Mouse (Mus musculus) gastrocnemius, adult 2 months (tissue): ENCODE data around the gene Pom121l2. TPM values are rescaled to one million over a fixed set of nuclear protein-coding genes. Genes with fewer than 3 reads are reported as not detected.

Experiments used
- DNase-seq: peaks from one replicate; pipeline ENCODE4 v3.0.0; 2022
- H3K27ac ChIP-seq: fragments of 200-600 bp; 2 replicates; pipeline ENCODE4 v1.8.1; 2022; ENCODE audit warnings: mild to moderate bottlenecking
- H3K4me3 ChIP-seq: fragments of 200-600 bp; 2 replicates; pipeline ENCODE4 v1.8.1; 2022; ENCODE audit warnings: mild to moderate bottlenecking, moderate library complexity
- CTCF ChIP-seq: fragments of 200-600 bp; IDR thresholded peaks from 2 replicates; pipeline ENCODE4 v1.8.1; 2022; ENCODE audit warnings: antibody characterized with exemption, mild to moderate bottlenecking, moderate library complexity
- intact Hi-C: fragments of 180-260 bp; cut with DNase I; formaldehyde crosslinking; loops from one replicate; pipeline ENCODE4 v1.15.1; 2025
- total RNA-seq, 2 experiments: library from RNA; stranded (reverse); gene quantifications; 2 replicates each; pipeline ENCODE4 v1.2.3; 2021

The Pom121l2 gene
- total RNA-seq, 2 experiments from 2014 or later: not detected

DNA sequence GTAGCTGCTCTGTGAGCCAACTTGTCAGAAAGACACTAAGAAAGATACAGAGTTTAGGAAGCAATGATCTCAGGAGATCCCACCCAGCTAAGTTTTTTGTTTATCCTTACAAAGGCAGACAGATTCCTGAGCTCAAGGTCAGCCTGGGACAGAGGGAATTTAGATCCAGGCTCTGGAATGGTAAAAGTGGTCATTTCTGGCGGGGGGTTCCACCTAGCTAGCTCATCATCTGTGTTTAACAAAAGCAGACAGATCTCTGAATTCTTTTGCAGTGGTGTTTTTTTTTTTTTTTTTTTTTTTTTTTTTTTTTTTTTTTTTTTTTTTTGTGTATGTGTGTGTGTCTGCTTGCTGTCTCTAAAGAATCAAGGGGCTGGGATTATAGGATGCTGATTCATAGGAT is 11.7 kb upstream of the Pom121l2 start:
- H3K4me3 ChIP-seq: no peak overlapping the region
- H3K27ac ChIP-seq: no peak overlapping the region
- no peak for TF ChIP-seq CTCF
- DNase-seq: no peak
- intact Hi-C loops: no loop called here

DNA sequence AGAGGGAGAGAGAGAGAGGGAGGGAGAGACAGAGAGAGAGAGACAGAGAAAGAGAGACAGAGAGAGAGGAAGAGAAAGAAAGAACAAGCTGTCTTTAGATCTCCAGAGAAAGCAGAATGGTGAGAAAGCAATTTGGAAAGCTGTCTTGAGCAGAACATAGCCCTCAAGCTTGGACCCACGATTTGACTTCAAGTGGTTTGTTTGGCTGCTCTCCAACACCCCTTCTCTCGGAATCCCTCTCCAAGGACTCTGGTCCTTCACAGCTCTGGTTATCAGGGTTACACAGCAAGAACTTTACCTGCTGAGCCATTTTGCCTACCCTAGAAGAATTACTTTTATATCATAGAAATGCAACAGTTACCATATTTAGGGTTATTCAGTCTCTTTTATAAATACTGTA is 11.2 kb upstream of the Pom121l2 start:
- H3K27ac ChIP-seq: no peak overlapping the region
- intact Hi-C loops: no loop called here
- no peak overlapping the region for H3K4me3 ChIP-seq
- no peak for TF ChIP-seq CTCF
- no peak for DNase-seq

DNA sequence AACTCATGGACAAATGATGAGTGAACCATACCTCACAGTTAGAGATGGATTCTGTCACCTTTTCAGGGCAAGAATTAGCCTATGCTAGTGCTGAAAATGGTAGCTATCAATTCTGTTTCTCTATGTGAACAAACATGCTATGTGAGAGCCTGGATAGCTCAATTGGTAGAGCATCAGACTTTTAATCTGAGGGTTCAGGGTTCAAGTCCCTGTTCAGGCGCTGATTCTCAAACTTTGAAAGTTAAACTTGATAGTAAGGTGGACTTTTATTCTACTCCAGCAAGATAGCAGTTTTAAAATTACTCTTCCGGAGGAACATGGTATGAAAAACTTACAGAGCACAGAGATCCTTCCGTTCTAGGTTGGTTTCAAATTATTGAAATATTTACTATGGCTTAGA is 9.4 kb upstream of the Pom121l2 start:
- Histone ChIP-seq H3K4me3 (peak overlapping the region; percentile 54; the same call in 1 of the 2 replicates), H3K27ac (no peak overlapping the region)
- no peak for DNase-seq
- TF ChIP-seq CTCF: no peak
- intact Hi-C loops: no loop called here

DNA sequence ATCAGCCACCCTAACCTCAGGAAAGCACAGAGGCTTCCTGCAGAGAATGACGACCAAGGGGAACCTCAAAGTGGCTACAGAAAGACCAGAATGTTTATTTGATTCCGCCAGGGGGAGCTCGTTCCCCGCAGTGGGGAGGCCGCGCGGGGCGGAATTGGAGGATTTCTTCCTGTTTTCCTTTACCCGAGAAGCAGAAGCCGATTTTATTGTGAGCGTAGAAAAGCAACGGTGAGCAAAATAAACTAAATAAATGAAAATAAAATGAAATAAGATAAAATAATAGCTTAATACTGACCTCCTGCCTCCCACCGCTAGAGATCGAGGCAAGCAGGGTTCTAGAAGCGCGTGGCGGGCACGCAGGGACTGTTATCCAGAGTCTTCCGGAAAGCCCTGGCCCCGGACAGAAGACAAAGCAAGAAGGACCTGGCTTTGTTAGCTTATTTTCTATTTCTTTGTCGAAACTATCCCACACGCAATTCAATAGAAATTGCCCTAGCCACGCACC is 6.7 kb upstream of the Pom121l2 start:
- intact Hi-C loops: loop anchor here (1.0 to 2.0 kb wide), 2 partner anchors 33 to 55 kb away; no protein-coding TSS in a partner anchor
- Histone ChIP-seq H3K27ac (peak overlapping the region; percentile 94), H3K4me3 (peak overlapping the region; percentile 81)
- DNase-seq: peak; percentile 90
- peak; percentile 92 for TF ChIP-seq CTCF

DNA sequence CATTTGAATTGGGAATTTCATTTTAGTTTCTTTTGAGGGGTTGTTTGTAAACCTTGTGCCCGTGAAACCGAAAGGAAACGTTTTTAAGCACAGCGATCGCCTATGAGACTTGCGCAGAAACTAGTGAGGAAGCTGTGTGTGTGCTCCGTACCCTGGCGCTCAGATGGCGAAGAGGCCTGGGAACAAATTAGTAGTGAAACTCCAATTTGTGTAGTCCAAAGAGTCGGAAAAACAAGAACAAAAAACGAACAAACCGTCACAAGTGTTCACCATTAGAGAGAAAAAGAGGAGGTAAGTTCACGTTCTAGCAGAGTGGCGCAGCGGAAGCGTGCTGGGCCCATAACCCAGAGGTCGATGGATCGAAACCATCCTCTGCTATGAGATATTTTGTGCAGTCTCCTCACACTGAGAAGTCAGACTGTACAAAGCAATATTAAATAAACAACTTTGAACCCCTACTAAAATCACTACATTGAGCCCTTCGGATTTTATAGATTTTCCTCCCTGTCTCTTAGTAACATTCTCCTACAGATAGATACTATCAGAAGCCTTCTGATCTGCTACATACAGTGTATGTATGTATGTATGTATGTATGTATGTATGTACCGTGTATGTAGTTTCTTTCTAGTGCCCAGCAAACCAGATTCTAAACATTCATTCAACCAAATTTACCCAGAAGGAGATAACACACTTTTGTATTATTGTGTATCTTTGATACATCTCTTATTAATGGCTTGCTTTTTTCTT is 6.1 kb upstream of the Pom121l2 start:
- Histone ChIP-seq H3K4me3 (peak overlapping the region; percentile 81), H3K27ac (peak overlapping the region; percentile 94)
- peak; percentile 58 for DNase-seq
- TF ChIP-seq CTCF: no peak
- intact Hi-C loops: loop anchor here (1.0 to 2.0 kb wide), 2 partner anchors 34 to 54 kb away; no protein-coding TSS in a partner anchor

DNA sequence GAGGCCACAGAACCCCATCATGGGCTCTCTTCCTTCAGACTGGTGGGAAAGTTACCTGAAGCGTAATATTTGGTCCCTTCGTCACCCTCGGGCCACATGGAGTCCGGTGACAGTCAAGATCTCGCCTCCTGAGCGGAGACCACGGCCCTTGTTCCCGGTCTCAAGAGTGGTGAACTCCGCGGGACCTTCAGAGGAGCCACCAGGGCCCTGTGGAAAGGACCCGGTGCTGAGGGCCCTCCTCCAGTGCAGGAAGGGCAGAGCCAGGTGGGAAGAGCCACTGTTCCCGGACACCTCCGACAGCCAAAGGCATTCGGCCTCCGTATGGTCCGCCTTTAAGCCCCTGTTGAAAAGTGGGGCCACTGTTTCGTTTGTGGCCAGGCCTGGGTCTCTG is 804 bp downstream of the Pom121l2 start:
- H3K4me3 ChIP-seq: peak overlapping the region; percentile 80
- intact Hi-C loops: no loop called here
- no peak for DNase-seq
- H3K27ac ChIP-seq: peak overlapping the region; percentile 48
- no peak for TF ChIP-seq CTCF

DNA sequence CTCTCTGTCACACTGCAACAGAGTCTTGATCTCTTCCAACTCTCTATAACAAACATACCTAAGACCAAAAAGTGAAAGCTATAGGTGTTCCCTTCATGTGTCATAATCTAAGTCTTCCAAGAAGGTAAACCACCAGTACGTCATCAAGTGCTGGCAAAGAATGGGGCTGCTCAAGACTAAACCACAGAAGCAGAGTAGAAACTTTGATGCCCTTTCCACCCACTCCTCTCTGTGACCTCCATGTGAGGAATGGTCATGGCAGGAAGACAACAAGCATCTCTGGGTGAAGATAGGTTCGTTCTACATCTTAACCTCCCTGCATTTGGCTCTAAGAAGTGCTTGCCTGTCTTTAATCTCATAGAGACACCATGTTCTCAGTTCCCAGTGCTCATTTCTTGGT is 3.5 kb downstream of the Pom121l2 start:
- TF ChIP-seq CTCF: no peak

DNA sequence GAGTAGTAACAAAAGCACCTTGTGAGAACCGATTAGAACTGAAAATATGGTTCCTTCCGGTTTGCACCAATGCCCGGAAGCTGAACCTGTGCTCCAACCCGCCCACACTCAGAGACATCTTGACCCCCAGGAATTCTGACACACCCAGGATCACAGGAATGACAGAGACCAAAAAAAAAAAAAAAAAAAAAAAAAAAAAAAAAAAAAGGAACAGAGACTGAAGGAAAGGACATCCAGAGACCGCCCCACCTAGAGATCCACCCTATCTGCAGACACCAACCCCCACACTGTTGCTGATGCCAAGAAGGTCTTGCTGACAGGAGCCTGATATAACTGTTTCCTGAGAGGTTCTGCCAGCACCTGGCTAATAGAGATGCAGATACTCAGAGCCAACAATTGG is 11.6 kb downstream of the Pom121l2 start:
- no peak overlapping the region for H3K4me3 ChIP-seq

More for the DNA sequence above, 3.5 kb downstream of the Pom121l2 start:
- Histone ChIP-seq H3K27ac (no peak overlapping the region), H3K4me3 (no peak overlapping the region)
- intact Hi-C loops: no loop called here
- DNase-seq: no peak

DNA sequence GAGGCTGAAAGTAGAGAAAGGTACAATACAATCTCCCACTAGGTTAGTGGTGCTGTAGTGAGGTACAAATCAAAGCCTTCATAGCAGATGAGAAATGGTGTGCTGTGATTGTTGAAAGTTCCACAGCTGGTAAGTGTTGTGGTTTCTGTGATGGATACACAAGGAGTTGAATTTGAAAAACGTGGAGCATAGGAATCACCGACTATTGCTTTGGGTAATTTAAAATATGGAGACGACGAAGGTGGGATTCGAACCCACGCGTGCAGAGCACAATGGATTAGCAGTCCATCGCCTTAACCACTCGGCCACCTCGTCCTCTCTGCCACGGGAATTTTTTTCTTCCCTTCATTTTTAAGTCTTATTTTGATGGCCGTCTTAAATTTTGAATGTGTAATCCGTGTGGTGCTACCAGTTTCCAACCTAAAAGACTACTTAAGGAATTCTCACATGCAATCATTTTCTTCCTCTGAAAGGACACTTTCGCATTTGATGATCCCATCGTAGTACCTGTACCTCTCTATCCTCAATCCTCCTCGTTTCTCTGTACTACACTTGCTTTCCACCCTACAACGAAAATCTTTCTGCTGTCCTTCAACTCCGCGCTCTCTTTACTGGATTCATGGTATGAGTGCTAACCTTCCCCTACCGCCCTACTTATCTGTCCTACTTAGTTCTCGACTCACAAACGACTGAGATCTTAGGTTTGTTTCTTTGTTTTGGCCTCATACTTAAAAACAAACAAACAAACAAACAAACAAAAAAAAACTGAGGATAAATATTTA is 13.2 kb downstream of the Pom121l2 start:
- no peak overlapping the region for H3K27ac ChIP-seq
- no peak for TF ChIP-seq CTCF
- intact Hi-C loops: no loop called here
- no peak overlapping the region for H3K4me3 ChIP-seq
- DNase-seq: no peak

More for the DNA sequence above, 11.6 kb downstream of the Pom121l2 start:
- intact Hi-C loops: no loop called here
- no peak overlapping the region for H3K27ac ChIP-seq
- no peak for DNase-seq
- no peak for TF ChIP-seq CTCF

DNA sequence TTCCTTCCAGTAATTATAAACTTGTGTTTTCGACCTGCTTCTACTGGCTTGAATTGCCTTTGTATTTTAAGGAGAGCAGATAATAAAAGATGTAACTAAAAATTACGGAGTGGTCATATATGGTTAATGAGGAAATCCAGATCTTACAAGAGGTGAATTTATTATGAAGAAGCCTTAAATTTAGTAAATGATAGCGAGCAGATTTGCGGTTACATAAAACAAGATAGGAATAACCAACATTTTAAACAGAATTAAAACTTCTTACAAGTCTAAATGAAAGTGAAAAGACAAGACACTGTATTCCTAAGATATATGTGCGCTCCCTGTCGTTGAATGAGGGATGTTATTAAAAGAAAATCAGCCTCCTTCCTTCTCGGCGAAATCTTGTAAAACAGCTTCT is 13.9 kb downstream of the Pom121l2 start:
- Histone ChIP-seq H3K4me3 (peak overlapping the region; percentile 64), H3K27ac (no peak overlapping the region)
- DNase-seq: no peak
- intact Hi-C loops: no loop called here
- TF ChIP-seq CTCF: no peak

DNA sequence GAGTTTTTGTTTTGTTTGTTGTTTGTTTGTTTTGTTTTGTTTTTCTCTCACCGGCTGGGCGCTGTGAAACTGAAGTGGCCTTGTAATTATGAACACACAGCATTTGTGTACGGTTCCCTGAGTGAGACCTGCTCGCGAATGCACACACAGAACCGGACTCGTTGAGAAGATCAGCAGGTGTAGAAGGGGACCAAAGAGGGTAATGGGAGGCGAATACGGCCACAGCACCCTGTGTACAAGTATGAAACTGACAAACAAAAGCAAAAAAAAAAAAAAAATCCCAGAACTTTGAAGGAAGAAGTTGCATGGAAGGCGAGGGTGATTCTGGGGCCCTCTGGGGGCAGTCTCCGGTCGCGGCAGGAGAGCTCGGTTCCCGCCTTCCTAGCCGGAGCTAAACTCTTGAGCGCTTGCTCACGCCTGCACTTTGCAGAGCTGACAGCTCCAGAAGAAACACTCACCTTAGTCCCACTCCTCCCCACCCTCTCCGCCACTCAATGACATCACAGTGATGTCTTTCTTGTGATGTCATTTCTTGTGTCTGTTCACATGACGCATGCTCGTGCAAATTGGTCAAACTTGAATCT is 14.4 kb downstream of the Pom121l2 start:
- TF ChIP-seq CTCF: peak; percentile 13; the same call in 1 of the 2 replicates
- DNase-seq: no peak
- Histone ChIP-seq H3K27ac (no peak overlapping the region), H3K4me3 (peak overlapping the region; percentile 64)
- intact Hi-C loops: no loop called here

DNA sequence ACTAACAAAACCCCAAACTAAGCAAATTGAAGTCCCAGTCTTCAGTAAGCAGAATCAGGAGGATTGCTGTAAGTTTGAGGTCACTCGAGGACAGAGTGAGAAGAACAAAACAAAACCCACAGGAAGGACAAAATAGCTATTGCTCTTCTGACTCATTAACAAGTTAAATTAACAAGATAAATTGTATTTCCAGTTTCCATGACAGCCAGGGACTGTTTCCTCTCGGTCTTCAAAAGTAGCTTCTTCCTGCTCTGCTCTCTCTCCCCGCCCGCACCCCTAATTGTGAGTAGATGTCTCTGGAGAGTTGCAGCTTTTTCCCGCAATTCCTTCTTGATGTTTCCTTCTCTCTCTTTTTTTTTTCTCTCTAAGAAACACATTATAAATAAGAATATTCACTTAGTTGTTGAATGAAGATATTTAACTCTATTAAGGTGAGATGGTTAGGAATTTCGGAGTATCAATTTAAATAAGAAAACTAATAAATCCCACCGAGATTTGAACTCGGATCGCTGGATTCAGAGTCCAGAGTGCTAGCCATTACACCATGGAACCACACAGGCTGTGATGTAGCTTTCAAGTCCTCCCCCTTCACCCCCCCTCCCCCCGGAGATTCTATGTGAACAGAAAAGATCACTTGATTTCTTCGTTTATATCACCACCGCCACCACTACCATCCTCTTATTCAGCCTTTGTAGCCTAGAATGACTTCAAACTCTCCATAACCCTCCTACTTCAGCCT is 15.3 kb downstream of the Pom121l2 start:
- no peak for TF ChIP-seq CTCF
- intact Hi-C loops: no loop called here
- peak overlapping the region; percentile 64 for H3K4me3 ChIP-seq
- H3K27ac ChIP-seq: no peak overlapping the region
- DNase-seq: no peak
